ENCODE assay signal across 8 mouse cellular contexts in genomic region chr17:27839469-27840252, GRCm38 (mm10). TPM values are rescaled to one million over a fixed set of nuclear protein-coding genes. Genes with fewer than 3 reads are reported as not detected.
A peak's percentile ranks its signal among the peaks of the same experiment; 100 is the strongest.
DNase-seq lines count a peak whose midpoint lies in the region; ATAC-seq lines count a peak whose summit lies in the region.

No protein-coding gene starts in this region.

- ATAC-seq in hindbrain, embryonic 14.5 days (ENCODE audit: low FRiP score), result peak; percentile 99

- H3K4me2 ChIP-seq in hindbrain, embryonic 14.5 days (replicated peaks), result peak overlapping the region; percentile 55

- H3K4me1 ChIP-seq in hindbrain, embryonic 14.5 days (replicated peaks; ENCODE audit: control insufficient read depth, insufficient read depth, low read length), result peaks cover 6% of the 10 kb centered on the region

- 2% methylated on average over 35 of the region's 35 CpGs for WGBS in hindbrain, embryonic 14.5 days

- DNase-seq in R1 (ENCODE audit: low read depth, low spot score), result peak; percentile 98
- peak; percentile 98 to 99 for DNase-seq in cerebellum, postnatal 25 days
- DNase-seq in frontal cortex, postnatal 25 days (ENCODE audit: low spot score in 2 of 2), result peak; percentile 91 to 94
- peak; percentile 95 for DNase-seq in hindbrain, embryonic 14.5 days (ENCODE audit: low spot score)
- DNase-seq in layer of hippocampus, postnatal 36 days, result peak; percentile 96 to 97
- peak; percentile 98 for DNase-seq in lung, postnatal 36 days
- DNase-seq in retina, postnatal 1 day, result peak; percentile 98
- peak; percentile 82 to 95 for DNase-seq in urinary bladder, adult 18-20 months (ENCODE audit: low spot score in 2 of 2)

- no peaks in the 10 kb centered on the region for H3K9me3 ChIP-seq in hindbrain, embryonic 14.5 days (ENCODE audit: control insufficient read depth, low read length)

- peak overlapping the region; percentile 62 for H3K27ac ChIP-seq in hindbrain, embryonic 14.5 days

- H3K27me3 ChIP-seq in hindbrain, embryonic 14.5 days (ENCODE audit: control insufficient read depth, insufficient read depth, low read length), result peaks cover 5% of the 10 kb centered on the region; the same call in 1 of the 2 replicates

- H3K9ac ChIP-seq in hindbrain, embryonic 14.5 days, result peak overlapping the region; percentile 77

- H3K4me3 ChIP-seq in hindbrain, embryonic 14.5 days (replicated peaks; ENCODE audit: low read length), result peak overlapping the region; percentile 75

- H3K36me3 ChIP-seq in hindbrain, embryonic 14.5 days (replicated peaks; ENCODE audit: control insufficient read depth, insufficient read depth), result peaks cover 31% of the 10 kb centered on the region

RNA-seq across cellular contexts. Expression of gene Snrpc, which starts 1.7 kb away (rescaled TPM):
- polyA plus RNA-seq in hindbrain, embryonic 14.5 days (2014; fragmentation: Nextera tagmentation; extraction: Ambion mirVana), result 202 and 223 TPM in 2 replicates
- total RNA-seq in layer of hippocampus, postnatal 36 days (2021), result 10 to 100 TPM; 49.7 to 51.5 TPM

RNA-seq across cellular contexts. Expression of gene Uhrf1bp1, which starts 16.6 kb away (rescaled TPM):
- polyA plus RNA-seq in hindbrain, embryonic 14.5 days (2014; fragmentation: Nextera tagmentation; extraction: Ambion mirVana), result 8.2 and 8.9 TPM in 2 replicates
- 10 to 100 TPM; 14.5 to 16.9 TPM for total RNA-seq in layer of hippocampus, postnatal 36 days (2021)

RNA-seq across cellular contexts. Expression of gene D17Wsu92e, which starts 19.2 kb away (rescaled TPM):
- 11.1 and 12.2 TPM in 2 replicates for polyA plus RNA-seq in hindbrain, embryonic 14.5 days (2014; fragmentation: Nextera tagmentation; extraction: Ambion mirVana)
- 100 to 1,000 TPM; 191 to 194 TPM for total RNA-seq in layer of hippocampus, postnatal 36 days (2021)

Comparison
In these comparisons a context has a peak if more than half of its experiments do, and no peak if none do; other contexts are left out.
1. Peak in every context shown above with its lines: DNase-seq, ATAC-seq, H3K4me3 ChIP-seq and H3K27ac ChIP-seq.